Mouse (Mus musculus) frontal cortex, postnatal 36 days (tissue): ENCODE data around the gene Msrb1.
A peak's percentile ranks its signal among the peaks of the same experiment; 100 is the strongest.

Experiments
- DNase-seq, 2 experiments: peaks; one replicate each; pipeline ENCODE4 v3.0.0; 2022; ENCODE audit warnings: low spot score in 2 of 2

Msrb1 gene

GRCm38 (mm10) chr17:24743896-24744295 lies 7.5 kb downstream of the Msrb1 start:
- DNase-seq: no peak

- no peak for DNase-seq
Measured at GRCm38 (mm10) chr17:24744381-24744780, 7.9 kb downstream of the Msrb1 start.

GRCm38 (mm10) chr17:24745526-24746497 lies 9.4 kb downstream of the Msrb1 start:
- DNase-seq: peak; percentile 82 to 92

GRCm38 (mm10) chr17:24746986-24747385 lies 10.5 kb downstream of the Msrb1 start:
- DNase-seq: no peak

GRCm38 (mm10) chr17:24751528-24751927 lies 15.1 kb downstream of the Msrb1 start:
- no peak for DNase-seq

GRCm38 (mm10) chr17:24752415-24753394 lies 16.3 kb downstream of the Msrb1 start, which contains the start of gene Hs3st6:
TSS of gene Hs3st6 (plus strand) at chr17:24752988.
- DNase-seq: no peak

- DNase-seq: no peak
Measured at GRCm38 (mm10) chr17:24757394-24757793, 21.0 kb downstream of the Msrb1 start.

GRCm38 (mm10) chr17:24761121-24761520 lies 24.7 kb downstream of the Msrb1 start:
- DNase-seq: no peak

GRCm38 (mm10) chr17:24765016-24765905 lies 28.8 kb downstream of the Msrb1 start:
- no peak for DNase-seq

GRCm38 (mm10) chr17:24766266-24766875 lies 29.9 kb downstream of the Msrb1 start:
- no peak for DNase-seq

- DNase-seq: no peak
Measured at GRCm38 (mm10) chr17:24769146-24769545, 32.7 kb downstream of the Msrb1 start.

- no peak for DNase-seq
Measured at GRCm38 (mm10) chr17:24773241-24773640, 36.8 kb downstream of the Msrb1 start.

- DNase-seq: no peak
Measured at GRCm38 (mm10) chr17:24775173-24775572, 38.7 kb downstream of the Msrb1 start.

GRCm38 (mm10) chr17:24777073-24777472 lies 40.6 kb downstream of the Msrb1 start:
- DNase-seq: no peak

- DNase-seq: no peak
Measured at GRCm38 (mm10) chr17:24780821-24781220, 44.4 kb downstream of the Msrb1 start.

GRCm38 (mm10) chr17:24792190-24792589 lies 55.7 kb downstream of the Msrb1 start:
- no peak for DNase-seq
